Mouse (Mus musculus) adrenal gland, postnatal 14 days (tissue): ENCODE measurements around the gene Fggy. TPM values are rescaled to one million over a fixed set of nuclear protein-coding genes. Genes with fewer than 3 reads are reported as not detected.

Experiments
- DNase-seq: peaks from one replicate; pipeline ENCODE4 v3.0.0; 2021; ENCODE audit warnings: mixed read lengths
- total RNA-seq: library from RNA; stranded (reverse); gene quantifications from 2 replicates; pipeline ENCODE4 v1.2.3, GENCODE M21; 2021

Gene Fggy
- total RNA-seq, 1 experiment from 2014 or later: 55.3 TPM

DNA sequence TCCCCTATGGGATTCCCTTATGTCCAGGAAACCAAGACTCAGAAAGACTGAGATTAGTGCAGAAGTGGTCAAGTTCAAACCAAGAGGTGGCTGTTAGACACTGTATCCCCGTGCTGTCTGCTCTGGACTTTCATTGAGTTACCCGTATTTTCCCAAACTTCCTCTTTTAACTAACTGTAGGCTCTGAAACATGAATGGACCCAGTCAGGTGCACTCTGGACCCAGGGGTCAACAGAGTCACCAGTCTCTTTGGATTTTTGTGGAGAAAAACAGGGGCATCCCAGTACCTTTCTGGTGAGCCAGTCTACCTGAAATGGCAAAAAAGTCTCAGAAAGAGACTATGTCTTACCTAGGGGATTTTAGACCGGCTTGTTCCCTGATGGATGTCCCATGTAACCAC lies 33.6 kb downstream of the Fggy start:
- no peak for DNase-seq

DNA sequence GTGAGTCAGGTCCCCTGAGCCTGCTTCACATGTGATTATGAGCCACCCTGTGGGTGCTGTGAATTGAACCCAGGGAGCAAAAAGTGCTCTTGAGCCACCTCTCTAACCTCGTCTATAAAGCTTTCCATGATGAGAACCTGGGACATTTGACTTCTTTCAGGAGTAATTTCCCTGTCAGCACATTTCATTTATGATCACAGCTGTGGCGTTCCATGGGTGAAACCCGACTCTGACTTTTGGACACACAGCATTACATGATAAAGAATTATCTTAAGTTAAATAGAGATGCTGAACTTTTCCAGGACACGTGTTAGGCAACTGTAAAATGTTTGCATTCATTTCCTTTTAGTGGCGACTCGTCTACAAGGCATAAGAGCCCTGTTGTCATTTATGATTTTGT lies 39.9 kb downstream of the Fggy start:
- no peak for DNase-seq

DNA sequence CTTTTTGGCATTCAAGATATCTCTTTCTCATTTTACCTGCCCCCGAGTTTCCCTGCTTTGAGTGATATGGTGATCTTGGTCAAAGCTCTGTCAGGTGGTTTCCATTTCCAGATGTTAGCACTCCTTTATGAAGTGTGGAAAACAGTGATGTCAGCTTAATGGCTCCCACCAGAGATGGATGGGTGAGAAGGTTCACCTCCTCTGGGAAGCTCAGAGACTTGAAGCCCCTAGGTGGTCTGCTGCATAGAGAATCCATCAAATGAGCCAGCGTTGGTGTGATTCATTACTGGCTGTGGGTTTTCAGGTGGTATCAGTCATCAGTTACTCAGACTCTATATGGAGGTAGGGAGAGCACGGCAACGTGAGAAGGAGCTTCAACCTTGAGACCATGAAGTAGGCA lies 44.5 kb downstream of the Fggy start:
- no peak for DNase-seq

DNA sequence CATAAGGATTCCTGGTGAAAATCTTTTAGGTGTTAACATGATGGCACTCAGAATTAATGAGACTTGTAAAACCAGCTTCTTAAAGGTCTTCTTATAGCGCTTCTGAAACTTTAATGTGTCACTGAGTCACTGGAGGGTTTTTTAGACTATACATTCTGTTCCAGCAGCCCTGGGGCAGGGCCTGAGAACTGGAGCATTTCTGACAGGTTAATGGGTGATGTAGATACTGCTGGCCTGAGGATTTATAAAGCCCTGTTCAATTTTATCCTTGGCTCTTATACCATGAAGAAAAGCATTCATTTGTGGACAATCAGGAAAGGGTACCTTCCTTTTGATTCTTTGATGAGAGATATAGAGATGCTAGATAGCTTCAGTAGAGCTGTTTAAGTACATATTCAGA lies 45.9 kb downstream of the Fggy start:
- no peak for DNase-seq

DNA sequence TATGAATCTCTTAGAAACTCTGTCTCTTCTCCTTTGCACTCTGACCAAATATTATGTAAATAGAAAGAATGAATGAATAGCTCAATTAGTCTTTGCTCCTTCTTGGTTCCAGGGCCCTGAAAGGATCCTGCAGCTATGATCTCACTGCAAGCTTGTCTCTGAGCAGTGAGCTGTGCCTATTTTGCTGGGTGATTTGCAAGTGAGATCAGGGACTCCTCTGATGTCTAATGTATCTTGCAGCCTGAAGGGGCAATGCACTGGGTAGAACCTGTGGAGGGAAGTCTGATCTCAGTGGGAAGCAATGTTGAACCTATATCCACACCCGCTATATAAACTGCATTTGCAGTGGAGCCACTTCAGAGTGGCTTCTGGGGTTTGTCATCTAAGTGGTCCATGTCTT lies 53.4 kb downstream of the Fggy start:
- no peak for DNase-seq

DNA sequence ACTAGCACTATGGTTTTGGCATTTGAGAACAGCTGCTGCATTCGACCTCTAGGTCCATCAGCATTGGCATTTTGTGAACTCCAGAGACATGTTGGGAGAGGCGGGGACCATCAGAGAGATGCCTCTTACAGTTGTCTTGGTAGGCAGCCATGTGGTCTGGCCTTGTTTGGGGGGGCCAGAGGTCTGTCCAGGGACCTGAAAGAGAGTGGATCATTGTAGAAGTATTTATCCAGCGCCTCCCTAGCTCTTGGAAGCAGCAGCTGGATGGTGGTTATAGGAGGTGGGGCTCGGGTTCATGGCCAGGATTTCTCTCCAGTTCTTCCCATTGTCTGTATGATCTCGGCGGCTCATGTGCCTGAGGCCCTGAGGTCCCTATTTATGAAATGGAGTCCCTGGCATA lies 54.1 kb downstream of the Fggy start:
- DNase-seq: no peak

DNA sequence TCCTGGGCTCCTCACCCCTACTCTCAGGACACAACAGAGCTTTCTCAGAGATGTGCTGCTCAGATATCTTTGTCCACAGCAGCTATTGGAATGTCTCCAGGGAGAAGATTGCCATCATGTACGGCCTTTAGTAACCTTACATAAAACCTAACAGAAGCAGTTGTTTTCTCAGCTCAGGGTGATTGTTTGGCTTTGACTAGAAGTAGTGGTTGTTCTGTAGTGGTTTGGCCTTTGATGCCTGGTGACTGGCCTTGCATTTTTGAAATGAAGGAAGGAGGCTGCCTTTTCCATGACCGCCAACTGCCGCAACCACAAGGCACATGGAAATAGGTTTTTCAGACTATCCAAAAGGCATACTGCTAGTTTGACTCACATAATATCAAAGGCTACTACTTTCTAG lies 63.7 kb downstream of the Fggy start:
- peak; percentile 15 for DNase-seq

DNA sequence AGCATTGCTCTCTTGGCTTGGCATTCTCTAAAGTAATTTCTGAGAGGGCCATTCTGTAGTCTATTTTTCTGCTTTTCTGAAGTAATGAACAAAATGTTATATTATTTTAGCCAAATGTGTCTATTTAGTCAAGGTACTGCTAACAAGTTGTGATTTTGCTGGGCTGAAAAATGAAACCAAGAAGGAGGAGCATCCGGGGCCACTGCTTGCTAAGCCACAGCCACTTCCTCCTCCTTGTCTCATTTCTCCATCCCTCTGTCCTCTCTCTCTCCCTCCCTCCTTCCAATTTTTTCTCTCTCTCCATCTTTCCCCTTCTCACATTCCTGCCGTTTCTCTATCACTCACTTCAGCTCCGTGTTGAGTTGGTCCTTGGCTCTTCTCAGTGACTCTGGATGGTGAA lies 67.4 kb downstream of the Fggy start:
- no peak for DNase-seq

DNA sequence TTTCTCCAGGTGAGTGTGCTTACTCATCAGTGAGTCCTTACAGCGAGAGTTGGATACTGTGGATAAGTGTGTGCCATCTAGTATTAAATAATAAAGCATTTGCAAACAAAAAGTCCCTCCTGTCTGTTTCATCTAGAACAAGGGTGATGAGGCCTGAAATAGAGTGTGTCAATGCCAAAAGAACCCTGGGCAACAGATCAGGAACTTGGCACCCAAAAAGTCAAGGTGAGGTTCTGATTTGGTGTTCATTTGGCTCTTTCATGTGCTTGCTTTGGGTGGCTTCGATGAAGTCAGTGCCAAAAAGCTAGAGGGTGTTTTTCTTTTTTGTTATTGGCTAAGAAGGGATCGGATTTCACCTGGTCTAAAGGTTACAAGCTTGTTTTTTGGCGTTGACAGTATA lies 68.3 kb downstream of the Fggy start:
- DNase-seq: peak; percentile 43

DNA sequence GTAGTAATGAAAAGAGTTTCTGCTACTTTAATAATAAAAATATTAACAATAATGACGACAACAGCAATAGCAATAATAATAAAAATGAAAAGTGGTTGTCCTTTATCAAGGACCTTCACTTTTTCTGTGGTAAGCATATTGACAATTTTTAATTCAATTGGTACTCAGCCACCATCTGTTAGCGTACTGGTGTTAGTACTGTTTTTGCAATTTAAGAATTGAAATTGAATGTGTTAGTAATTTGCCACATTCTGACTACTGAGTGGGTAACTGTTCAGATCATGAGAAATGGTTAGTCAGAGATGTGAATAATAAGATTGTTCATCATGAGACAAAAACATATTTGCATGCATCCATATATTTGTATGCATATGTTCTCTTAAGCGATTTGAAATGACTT lies 68.9 kb downstream of the Fggy start:
- DNase-seq: no peak

DNA sequence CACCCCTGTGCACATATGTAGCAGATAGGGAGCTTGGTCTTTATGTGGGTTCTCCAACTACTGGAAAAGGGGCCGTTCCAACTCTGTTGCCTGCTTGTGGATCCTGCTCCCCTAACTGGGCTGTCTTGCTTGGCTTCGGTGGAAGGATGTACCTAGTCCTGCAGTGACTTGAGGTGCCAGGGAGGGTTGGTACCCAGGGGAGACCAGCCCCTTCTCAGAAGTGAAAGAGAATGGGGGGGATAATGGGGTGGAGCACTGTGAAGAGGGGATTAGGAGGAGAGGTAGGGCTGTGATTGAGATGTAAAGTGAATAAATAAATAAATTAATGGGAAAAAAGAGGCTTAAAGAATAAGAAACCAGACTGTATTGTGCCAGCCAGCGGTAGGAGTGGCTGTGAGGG lies 77.6 kb downstream of the Fggy start:
- DNase-seq: no peak

DNA sequence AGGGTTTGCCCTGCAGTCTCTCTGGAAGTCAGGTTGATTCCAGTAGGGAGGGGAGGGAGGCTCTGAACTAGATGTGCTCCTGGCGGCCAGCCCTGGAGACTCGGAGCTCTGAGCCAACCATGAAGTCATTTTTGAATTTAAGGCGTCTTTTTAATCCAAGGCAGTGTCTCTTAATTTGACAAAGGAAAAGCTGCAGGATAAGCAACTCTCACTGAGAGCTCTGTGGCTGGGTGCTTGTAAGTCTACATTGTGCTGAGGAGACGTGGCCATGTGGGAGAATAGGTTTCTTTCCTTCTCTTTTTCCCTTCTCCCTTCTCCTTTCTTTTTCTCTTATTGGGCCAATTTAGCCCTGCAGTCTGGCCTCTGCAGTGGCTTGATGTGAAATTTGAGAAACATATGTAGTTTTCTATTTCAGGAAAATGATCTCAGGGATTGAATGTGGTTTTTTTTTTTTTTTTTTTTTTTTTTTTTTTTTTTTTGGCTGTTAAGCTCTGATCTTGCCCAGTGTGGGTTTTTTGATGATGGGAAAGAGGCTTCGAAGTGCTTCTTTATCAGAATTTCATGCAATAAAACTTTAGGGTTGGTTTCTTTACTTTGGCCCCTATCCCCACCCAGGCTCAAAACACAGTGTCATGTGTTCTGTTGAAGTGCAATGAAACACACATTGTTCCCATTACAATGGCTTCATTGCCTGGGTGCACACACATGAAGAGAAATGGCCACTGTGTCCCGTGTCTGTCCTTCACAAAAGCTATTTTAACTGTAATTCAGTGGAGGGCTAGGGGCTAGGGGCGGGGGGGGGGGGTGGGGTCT lies 79.8 kb downstream of the Fggy start:
- peak; percentile 70 for DNase-seq

DNA sequence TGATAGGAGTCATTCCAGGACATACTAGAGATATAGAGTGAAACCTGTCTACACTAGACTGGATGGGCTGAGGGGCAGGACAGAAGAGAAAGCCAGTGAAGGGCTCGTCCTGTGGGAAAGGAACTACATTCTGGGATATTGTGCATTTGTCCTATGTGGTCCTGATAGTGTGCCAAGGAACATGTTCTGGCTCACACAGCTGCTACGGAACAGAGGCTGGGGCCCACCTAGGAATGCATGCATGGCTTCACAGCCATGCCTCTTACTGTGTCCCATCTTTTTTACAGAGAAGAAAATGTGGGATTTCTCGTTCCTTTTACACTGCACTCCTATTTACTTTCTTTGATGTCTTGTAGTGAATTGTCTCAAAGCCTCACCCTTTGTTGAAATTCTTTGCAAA lies 80.8 kb downstream of the Fggy start:
- no peak for DNase-seq

DNA sequence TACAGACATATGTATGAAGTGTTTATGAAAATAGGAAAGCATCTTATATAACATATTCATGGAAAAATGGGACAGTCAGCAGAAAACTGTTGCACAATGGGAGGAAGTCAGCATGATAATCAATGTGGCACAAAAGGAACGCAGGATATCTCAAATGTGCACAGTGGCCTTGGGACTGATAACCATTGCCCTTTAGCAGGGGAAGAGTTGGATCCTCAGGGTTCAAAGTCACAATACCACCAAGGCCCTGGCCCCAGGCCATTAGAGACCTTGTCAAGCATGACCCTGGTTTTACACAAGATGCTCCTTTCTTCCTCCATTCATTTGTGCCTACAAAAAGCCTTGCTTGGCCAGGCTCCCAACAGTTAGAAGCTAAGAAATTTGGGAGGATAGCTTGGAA lies 83.5 kb downstream of the Fggy start:
- DNase-seq: peak; percentile 87

DNA sequence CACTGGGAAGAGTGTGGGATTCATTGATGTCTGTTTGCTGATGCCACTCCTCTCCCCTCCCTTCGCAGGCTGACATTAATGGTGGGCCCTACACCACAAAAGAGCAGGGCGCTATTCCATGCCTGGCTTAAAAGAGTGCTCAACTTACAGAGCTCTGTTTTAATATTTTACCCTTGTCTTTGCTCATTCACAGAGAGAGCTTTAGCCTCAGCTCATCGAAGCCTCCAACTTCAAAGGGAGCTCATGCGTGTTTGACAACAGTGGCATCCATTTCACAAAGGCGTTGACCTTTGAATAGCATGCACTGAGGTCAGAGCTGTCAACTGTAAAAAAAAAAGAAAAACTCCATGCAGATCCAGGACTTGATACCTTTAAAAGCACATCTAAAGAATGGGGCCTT lies 86.7 kb downstream of the Fggy start:
- no peak for DNase-seq

DNA sequence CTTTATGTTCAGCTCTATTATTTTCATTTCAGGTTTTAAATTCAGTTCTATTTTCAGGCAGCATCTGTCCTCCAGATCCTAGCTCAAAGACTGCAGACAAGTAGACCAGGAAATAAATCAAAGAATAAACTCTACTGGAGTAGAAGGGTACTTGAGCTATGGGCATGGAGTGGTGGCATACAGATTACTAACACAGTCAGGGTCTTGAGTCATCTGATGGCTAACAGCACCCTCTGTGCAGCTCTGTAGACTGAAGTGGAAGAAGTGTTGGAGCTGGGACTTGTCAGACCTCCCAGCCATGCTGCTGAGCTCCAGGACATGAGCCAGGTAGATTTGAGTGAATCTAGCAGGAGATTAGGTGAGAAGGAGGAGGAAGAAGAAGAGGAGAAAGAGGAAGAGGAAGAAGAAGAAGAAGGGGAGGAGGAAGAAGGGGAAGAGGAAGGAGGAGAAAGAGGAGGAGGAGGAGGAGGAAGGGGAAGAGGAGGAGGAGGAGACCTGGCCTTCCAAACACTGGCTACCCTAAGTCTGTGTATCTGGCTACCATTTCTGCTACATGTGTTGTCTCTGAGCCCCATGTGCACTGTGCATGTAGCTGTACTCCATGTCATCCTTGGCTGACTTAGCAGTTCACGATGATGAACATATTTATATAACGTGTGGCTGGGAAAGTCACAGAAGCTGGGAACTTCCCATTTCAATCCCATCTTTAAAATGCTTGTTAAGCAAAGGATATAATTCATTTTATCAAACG lies 91.7 kb downstream of the Fggy start:
- DNase-seq: no peak

DNA sequence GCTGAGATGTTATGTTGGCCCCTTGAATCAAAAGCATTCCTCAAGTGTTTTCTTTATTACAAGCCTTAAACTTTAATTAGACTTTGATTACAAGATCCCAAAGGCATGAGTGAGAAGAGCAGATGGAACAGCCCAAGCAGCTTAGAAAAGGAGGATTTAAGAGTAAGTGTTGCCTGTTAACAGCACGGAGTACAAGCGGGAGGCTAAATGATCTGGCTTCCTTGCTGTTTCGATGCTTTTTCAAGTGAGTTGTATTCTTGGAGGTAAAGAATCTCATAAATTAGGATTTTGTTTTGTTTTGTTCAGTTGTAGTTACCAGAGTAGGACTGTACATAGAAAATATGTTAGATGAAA lies 92.2 kb downstream of the Fggy start:
- DNase-seq: no peak

DNA sequence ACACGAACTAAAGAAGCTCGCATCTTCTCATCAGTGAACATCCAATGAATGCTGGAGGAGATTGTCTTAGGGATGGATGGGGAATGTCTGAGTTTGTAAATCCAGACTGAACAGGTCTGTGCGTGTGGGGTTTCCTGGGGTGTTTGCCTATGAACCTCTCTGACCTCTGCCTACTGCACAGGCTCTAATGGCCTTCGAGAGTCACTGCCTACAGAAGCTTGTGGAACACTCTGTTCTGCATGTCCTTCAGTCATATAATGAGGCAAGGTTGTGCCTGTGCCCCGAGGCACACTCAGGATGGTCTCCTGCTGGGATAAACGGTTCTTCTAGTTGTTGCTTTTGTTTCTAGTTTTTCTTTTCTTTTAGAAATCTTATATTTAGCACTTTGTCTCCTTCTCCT lies 92.7 kb downstream of the Fggy start:
- no peak for DNase-seq

DNA sequence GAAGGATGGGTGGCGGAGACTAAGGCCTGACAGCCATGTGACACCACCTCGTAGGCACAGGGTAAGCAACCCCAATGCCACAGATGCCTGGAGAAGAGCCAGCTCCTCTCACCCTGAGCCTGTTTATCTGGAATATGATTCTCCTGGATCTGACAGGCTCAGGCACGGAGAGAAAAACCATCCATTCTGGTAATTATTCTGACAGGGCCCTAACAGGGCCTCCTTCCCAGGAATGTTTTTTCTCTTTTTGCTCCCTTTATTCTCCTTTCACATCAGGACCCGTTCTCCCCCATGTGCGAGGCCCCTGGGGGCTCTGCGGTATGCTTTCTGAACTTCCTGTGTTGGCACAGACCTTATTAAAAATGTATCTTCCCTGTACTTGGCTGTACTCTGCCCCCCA lies 94.7 kb downstream of the Fggy start:
- peak; percentile 59 for DNase-seq

DNA sequence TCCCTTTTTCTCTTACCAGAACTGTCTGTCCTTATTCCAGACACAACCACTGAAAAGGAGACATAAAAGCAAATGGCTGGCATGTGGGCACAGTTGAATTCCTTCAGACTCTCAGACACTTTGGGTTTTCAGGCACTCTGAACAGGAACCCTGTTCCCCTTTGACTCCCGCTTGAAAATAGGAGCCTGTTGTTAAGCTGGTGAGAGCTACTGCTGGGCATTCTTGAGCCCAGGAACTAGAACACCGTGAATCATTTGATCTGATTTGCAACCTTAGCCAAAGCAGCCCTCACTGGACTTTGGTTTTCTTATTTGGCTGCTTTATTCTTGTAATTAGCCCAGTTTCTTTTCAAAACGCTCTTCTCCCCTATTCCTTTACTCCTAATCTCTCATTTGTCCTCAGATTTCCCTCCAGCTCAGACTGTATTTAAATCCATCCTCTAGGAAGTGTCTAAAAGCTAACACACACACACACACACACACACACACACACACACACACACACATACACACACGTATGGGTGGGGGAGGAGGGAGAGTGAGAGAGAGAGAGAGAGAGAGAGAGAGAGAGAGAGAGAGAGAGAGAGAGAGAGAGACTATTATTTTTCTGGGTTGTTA lies 96.1 kb downstream of the Fggy start:
- no peak for DNase-seq

DNA sequence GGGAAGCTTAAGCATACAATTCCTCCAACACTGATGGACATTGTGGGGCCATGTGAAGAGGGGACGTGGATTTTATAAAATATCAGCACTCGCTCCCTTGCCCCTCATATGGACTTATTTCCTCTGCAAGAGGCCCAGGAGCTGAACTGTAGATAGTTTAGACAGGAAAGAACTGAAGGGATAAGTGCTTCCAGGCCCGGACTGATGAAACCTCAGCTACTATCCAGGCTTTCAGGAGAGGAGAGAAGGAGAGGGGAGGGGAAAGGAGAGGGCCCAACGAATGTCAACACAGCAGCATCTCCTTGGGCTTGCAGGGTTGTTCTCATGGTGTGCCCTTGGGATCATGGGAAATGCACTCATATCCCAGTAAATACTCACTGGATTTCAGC lies 96.6 kb downstream of the Fggy start:
- DNase-seq: no peak

DNA sequence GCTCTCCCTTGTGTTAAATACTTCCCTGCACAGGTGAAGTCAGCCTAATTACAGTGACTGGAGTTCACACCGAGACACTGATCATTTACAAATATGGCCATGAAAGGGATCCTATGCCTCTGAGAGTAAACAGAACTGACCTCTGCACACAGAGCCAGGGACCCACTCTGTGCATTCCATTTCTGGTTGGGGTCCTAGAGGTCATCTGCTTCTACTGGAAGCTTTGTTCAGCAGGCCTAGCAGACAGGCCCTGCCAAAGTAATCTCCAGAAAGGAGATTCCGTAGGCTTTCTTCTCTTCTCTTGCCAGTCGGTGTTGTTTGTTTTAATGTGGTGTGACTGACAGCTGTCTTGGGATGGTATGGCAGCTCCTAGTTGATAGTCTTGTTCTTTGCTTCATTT lies 101.7 kb downstream of the Fggy start:
- DNase-seq: no peak

DNA sequence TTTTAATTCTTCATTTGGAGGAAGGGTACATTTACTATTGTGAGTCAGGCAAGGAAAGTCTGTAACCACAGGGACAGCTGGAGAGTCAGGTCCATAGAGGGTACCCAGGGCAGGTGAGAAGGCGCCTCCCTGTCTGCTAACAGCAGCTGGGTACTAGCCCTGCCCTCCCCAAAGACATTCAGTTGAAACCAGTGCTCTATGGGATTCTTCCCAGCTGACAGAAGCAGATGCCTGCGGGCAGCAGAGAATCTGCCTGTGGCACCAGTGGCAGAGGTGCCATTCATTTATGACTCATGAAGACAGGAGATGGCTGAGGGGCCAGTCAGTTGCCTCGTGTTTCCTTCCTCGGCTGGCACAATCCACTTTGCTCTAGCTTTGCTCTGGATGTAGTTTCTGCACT lies 106.3 kb downstream of the Fggy start:
- DNase-seq: no peak

DNA sequence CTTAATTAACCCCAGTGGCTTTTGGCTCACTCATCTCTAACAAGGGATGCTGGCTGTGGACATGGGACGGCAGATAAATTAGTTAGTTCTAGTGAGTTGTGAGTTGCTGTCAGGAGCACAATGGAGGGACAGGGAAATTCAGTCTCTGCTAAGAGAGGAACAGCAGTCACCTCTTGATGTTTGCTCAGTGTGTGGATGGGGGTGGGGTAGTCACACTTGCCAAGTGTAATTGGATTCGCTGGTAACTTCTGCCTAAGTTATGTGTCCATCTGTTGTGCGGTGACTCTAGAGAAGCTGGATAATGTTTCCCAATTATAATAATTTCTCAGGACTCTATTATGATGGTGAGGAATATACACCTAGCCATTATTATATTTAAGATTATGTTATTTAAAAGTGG lies 107.0 kb downstream of the Fggy start:
- no peak for DNase-seq
